Mouse (Mus musculus) telencephalon, adult 2 months (tissue): Measurements from ENCODE around the gene Zdhhc1.
A peak's percentile ranks its signal among the peaks of the same experiment; 100 is the strongest.

Source experiments
- DNase-seq: peaks from one replicate; pipeline ENCODE4 v3.0.0-alpha.2; 2011; ENCODE audit warnings: low read depth, low spot score

Gene Zdhhc1

GRCm38 (mm10) chr8:105496439-105497180 is at the start of gene Zdhhc1:
TSS of gene Zdhhc1 (minus strand) at chr8:105496902.
- DNase-seq: peak; percentile 54

- DNase-seq: peak; percentile 24
These were observed 48.5 kb upstream of the Zdhhc1 start for GRCm38 (mm10) chr8:105545249-105545648.

- DNase-seq: no peak
These were observed 48.0 kb upstream of the Zdhhc1 start for GRCm38 (mm10) chr8:105544544-105545205.

GRCm38 (mm10) chr8:105543703-105544102 is 47.0 kb upstream of the Zdhhc1 start:
- no peak for DNase-seq

GRCm38 (mm10) chr8:105542808-105543207 is 46.1 kb upstream of the Zdhhc1 start:
- no peak for DNase-seq

- DNase-seq: no peak
These were observed 45.4 kb upstream of the Zdhhc1 start for GRCm38 (mm10) chr8:105542032-105542656.

GRCm38 (mm10) chr8:105538940-105539339 is 42.2 kb upstream of the Zdhhc1 start:
- no peak for DNase-seq

GRCm38 (mm10) chr8:105537011-105537677 is 40.4 kb upstream of the Zdhhc1 start:
- DNase-seq: no peak

GRCm38 (mm10) chr8:105536546-105536945 is 39.8 kb upstream of the Zdhhc1 start:
- DNase-seq: no peak

GRCm38 (mm10) chr8:105533892-105534329 is 37.2 kb upstream of the Zdhhc1 start:
- DNase-seq: no peak

- no peak for DNase-seq
These were observed 36.7 kb upstream of the Zdhhc1 start for GRCm38 (mm10) chr8:105533439-105533838.

- DNase-seq: no peak
These were observed 35.1 kb upstream of the Zdhhc1 start for GRCm38 (mm10) chr8:105531774-105532173.

- DNase-seq: no peak
These were observed 32.6 kb upstream of the Zdhhc1 start for GRCm38 (mm10) chr8:105529271-105529670.

GRCm38 (mm10) chr8:105528206-105528605 is 31.5 kb upstream of the Zdhhc1 start:
- DNase-seq: no peak

- no peak for DNase-seq
These were observed 30.4 kb upstream of the Zdhhc1 start for GRCm38 (mm10) chr8:105527110-105527509.

- DNase-seq: no peak
These were observed 26.2 kb upstream of the Zdhhc1 start for GRCm38 (mm10) chr8:105522890-105523289.

- no peak for DNase-seq
These were observed 25.5 kb upstream of the Zdhhc1 start for GRCm38 (mm10) chr8:105521995-105522769.

- DNase-seq: no peak
These were observed 24.4 kb upstream of the Zdhhc1 start for GRCm38 (mm10) chr8:105521061-105521460.

GRCm38 (mm10) chr8:105520521-105520920 is 23.8 kb upstream of the Zdhhc1 start:
- DNase-seq: no peak

GRCm38 (mm10) chr8:105519591-105519990 is 22.9 kb upstream of the Zdhhc1 start:
- no peak for DNase-seq
